Mouse (Mus musculus) bone marrow macrophage, adult 2 months (primary cell): Measurements from ENCODE around the gene Olfr1396.

ENCODE experiments used
- CTCF ChIP-seq: IDR thresholded peaks from 2 replicates; pipeline ENCODE4 v1.5.1; 2012; ENCODE audit warnings: low read depth, mild to moderate bottlenecking, low read length, moderate library complexity
- POLR2A ChIP-seq: IDR thresholded peaks from 2 replicates; pipeline ENCODE4 v1.6.1; 2012; ENCODE audit warnings: mild to moderate bottlenecking, low read depth, low read length, borderline replicate concordance

DNA sequence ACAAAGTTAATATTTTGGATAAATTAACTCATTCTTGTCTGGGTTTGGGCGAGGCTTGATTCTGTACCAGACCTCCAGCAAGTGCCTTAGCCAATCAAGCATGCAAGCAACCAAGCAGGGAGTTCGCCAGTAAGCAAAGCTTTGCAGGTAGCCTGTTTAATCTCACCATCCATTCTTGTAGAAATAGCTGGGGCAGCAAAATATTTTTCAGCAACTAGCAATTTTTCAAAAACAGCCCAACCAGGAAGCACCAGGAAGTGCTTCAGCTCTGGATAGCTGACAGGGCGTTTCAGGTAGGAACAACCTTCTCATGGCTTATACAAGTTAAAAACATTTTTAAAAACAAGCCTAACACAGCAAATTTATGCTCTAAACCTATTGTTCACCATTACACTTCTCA, 32.8 kb downstream of the Olfr1396 start:
- TF ChIP-seq POLR2A (no peak), CTCF (no peak)
